Mouse (Mus musculus): Measurements from ENCODE around the gene Fabp7. TPM values are rescaled to one million over a fixed set of nuclear protein-coding genes. Genes with fewer than 3 reads are reported as not detected.

The Fabp7 gene
- 10 to 100 TPM; 69.9 to 86.0 TPM for total RNA-seq (2021)
- long read RNA-seq, experiment 1, transcript Fabp7-201 (4 exons, 804 nt): major isoform, 69 of 75 reads
- long read RNA-seq, experiment 1, partial matches to known transcripts: 5 of 75 reads
- long read RNA-seq, experiment 1, other reads (novel, unspliced or antisense): 1 of 75 reads
- long read RNA-seq, experiment 2, transcript Fabp7-201 (4 exons, 804 nt): major isoform, 63 of 69 reads
- long read RNA-seq, experiment 2, partial matches to known transcripts: 4 of 69 reads
- long read RNA-seq, experiment 2, other reads (novel, unspliced or antisense): 2 of 69 reads

DNA sequence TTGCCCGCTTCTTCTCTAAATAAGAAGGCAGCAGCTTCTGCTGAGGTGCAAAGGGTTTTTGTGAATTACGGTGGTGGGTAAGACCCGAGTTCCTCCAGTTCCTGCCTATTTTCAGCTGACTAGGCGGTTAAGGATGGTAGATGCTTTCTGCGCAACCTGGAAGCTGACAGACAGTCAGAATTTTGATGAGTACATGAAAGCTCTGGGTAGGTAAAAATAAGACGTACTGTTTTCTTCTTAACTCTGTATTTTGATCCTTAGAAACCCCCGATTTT lies at the start of gene Fabp7:
Gene Fabp7, plus strand, starts transcription at position 6 of the 275 bp plus-strand sequence.
- H3K4me3 ChIP-seq: peak within 1 kb of the TSS; percentile 44
- peak within 1 kb of the TSS; percentile 85 for H3K27ac ChIP-seq
- no peak for DNase-seq (ENCODE audit: low spot score in 2 of 2)
- no peak for TF ChIP-seq CTCF (conservative IDR thresholded peaks at IDR 0.05)

DNA sequence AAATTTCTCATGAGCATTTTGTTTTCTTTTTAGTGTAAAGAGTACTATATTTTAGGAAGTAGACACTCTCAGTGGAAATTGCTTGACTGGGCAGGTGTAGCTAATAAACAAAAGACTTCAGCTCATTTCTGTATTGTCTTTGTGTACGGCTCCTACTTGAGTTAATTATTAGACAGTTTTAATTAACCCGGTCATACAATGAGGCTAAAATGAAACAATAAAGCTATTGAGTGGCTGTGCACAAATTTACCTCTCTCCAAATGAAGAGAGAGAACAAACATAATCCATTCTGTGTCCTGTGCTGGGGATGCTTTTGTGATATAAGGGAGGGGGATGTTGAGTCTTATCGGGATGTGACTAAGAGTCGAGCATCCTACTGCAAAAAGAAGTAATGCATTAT lies 43.9 kb upstream of the Fabp7 start:
- no peak overlapping the region for H3K27ac ChIP-seq
- H3K4me3 ChIP-seq: no peak overlapping the region
- DNase-seq (ENCODE audit: low spot score in 2 of 2): no peak
- no peak for TF ChIP-seq CTCF (conservative IDR thresholded peaks at IDR 0.05)

DNA sequence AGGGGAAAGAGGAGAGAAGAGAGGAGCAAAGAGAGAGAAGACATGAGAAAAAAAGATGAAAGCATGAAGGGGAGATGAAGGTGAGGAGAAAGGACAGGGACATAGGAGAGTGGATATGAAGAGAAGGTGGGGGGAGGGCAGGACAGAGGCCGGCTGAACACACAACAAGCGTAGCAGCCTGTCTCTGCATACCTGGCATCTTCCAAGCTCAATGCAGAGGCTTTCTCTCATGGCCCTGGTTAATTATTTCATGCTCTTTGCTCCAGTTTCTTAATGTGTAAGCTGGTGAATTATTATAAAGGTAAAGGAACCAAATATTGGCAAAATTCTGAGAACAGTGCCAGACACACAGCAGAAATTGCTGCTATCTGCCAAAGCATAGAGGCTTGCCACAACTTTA lies 43.3 kb upstream of the Fabp7 start:
- Histone ChIP-seq H3K4me3 (no peak overlapping the region), H3K27ac (no peak overlapping the region)
- TF ChIP-seq CTCF (conservative IDR thresholded peaks at IDR 0.05): no peak
- DNase-seq (ENCODE audit: low spot score in 2 of 2): no peak

GRCm38 (mm10) chr10:57743045-57743444 lies 41.6 kb upstream of the Fabp7 start:
- Histone ChIP-seq H3K4me3 (no peak overlapping the region), H3K27ac (no peak overlapping the region)
- TF ChIP-seq CTCF (conservative IDR thresholded peaks at IDR 0.05): no peak
- DNase-seq (ENCODE audit: low spot score in 2 of 2): no peak

GRCm38 (mm10) chr10:57743606-57744016 lies 41.1 kb upstream of the Fabp7 start:
- peak overlapping the region; percentile 81 for H3K27ac ChIP-seq
- peak; percentile 17 to 50 for DNase-seq (ENCODE audit: low spot score in 2 of 2)
- H3K4me3 ChIP-seq: peak overlapping the region; percentile 51
- TF ChIP-seq CTCF (conservative IDR thresholded peaks at IDR 0.05): peak; percentile 81

DNA sequence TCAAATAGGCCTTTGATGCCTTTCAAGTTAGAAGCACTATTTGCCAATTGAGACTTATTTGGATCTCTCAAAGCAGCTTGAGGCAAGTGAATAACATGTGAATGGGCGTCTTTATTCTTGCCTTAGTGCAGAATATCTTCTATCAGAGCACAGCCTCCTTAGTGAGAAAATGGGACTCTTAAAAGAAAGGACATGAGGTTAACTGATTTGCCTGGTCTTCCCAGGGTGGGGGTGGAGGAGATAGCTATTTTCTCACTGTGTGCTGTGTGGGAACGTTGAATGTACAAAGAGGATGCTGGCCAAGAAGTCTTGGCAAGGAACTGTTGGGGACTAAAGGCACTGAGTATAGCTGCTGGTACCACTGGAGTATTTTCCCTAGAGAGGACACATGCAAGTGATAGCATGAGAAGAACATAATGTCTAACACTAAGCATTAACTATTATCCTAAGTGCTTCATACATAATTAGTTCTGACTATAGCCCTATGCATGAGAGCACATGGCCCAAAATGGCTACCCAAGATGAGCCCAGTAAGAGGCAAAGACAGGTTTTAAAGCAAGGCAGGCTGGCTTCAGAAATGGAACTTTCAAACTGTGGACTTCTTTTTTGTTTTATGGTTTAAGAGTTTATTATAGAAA lies 40.4 kb upstream of the Fabp7 start:
- no peak for TF ChIP-seq CTCF (conservative IDR thresholded peaks at IDR 0.05)
- Histone ChIP-seq H3K27ac (peak overlapping the region; percentile 81), H3K4me3 (no peak overlapping the region; the same call in 1 of the 2 replicates)
- DNase-seq (ENCODE audit: low spot score in 2 of 2): peak in 1 of 2 experiments; percentile 8

DNA sequence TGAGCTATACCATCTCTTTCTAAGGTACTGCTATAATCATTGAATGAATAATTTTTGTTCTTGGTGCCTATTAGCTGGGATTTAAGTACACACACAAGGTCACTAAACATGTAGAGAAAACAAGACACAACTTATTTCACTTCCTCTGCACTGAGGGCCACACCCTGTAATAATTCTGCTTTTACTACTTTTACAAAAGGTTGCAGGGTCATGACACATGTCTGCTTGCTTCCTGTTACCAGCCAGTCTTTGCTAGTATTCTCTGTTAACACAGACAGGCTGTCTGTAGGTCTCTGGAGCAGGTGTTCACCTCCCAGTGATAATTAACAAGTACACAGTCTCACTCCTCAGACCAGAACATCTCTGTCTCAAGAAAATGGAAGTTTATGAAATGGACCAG lies 39.2 kb upstream of the Fabp7 start:
- Histone ChIP-seq H3K4me3 (no peak overlapping the region), H3K27ac (no peak overlapping the region)
- no peak for DNase-seq (ENCODE audit: low spot score in 2 of 2)
- no peak for TF ChIP-seq CTCF (conservative IDR thresholded peaks at IDR 0.05)

DNA sequence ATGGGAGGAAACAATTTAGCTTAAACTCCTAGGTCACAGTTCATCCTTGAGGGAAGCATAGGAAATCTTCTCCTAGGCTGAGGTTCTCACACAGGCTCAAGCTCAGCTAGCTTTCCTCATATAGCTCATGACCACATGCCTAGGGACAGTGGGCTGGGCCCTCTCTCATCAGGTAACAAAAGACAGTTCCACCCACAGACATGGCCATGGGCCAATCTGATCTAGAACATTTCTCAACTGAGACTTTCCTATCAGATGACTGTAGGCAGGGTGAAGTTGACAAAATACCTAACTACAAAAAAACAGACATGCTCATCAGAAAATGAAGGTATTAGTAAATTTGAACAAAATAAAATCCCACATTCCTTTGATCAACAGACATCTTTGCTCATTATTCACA lies 37.6 kb upstream of the Fabp7 start:
- Histone ChIP-seq H3K4me3 (no peak overlapping the region), H3K27ac (no peak overlapping the region)
- DNase-seq (ENCODE audit: low spot score in 2 of 2): no peak
- TF ChIP-seq CTCF (conservative IDR thresholded peaks at IDR 0.05): no peak

DNA sequence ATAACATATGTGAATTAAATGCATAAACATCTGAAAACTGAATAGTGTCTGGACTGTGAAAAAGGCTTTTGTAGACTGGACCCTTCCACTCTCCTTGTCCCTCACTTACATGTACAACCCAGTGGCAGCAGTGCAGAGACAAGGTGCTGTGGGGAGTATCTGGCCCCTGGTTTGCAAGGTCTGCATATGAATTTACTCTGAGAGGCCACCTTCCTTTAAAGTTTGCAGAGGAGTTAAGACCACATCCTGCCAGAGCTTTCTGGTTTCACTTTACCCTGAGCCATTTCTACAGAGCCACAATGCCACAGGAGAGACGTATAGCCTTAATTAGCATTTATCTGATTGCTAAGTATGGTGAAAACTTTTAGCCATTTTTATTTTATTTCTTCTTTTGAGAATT lies 31.3 kb upstream of the Fabp7 start:
- DNase-seq (ENCODE audit: low spot score in 2 of 2): no peak
- TF ChIP-seq CTCF (conservative IDR thresholded peaks at IDR 0.05): no peak
- no peak overlapping the region for H3K27ac ChIP-seq
- no peak overlapping the region for H3K4me3 ChIP-seq

GRCm38 (mm10) chr10:57755201-57755736 lies 29.4 kb upstream of the Fabp7 start:
- no peak overlapping the region for H3K4me3 ChIP-seq
- no peak overlapping the region for H3K27ac ChIP-seq
- no peak for TF ChIP-seq CTCF (conservative IDR thresholded peaks at IDR 0.05)
- no peak for DNase-seq (ENCODE audit: low spot score in 2 of 2)

GRCm38 (mm10) chr10:57758999-57759398 lies 25.7 kb upstream of the Fabp7 start:
- no peak for DNase-seq (ENCODE audit: low spot score in 2 of 2)
- Histone ChIP-seq H3K4me3 (no peak overlapping the region), H3K27ac (no peak overlapping the region)
- no peak for TF ChIP-seq CTCF (conservative IDR thresholded peaks at IDR 0.05)

DNA sequence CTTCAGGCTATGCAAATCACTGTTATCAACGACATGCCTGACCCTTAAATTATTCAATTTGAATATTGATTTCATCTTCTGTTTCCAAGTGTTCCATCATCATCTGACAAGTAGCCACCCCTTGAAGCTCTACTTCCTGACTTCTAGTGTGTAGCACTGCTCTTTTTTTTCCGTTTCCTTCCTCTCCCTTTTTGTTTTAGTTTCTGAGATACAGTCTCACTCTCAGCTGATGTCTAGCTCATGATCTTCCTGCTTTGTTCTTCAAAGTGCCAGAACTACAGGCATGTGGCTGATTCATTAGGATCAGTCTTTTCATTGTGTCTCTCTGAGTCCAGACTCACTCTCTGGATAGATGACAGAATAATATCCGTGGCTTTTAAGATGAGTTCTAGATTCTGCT lies 24.0 kb upstream of the Fabp7 start:
- DNase-seq (ENCODE audit: low spot score in 2 of 2): no peak
- no peak for TF ChIP-seq CTCF (conservative IDR thresholded peaks at IDR 0.05)

DNA sequence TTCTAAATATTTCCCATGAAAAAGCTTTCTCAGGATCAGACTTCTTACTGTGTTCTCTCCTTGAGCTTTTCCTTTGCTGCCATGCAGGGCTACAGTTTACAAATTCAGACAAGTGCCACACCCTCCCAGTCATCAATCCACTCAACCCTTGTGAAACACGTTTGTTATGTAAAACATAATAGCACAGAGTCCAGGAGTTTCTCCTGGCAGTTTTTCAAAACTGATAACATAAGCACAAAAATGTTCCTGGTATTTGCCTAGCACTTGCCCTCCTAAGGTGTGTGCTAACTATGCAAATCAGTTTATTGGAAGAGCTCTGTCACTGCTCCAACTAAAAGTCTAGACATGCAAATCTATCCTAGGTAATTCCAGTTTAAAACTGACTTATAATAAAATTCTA lies 21.6 kb upstream of the Fabp7 start:
- DNase-seq (ENCODE audit: low spot score in 2 of 2): no peak
- no peak for TF ChIP-seq CTCF (conservative IDR thresholded peaks at IDR 0.05)
- Histone ChIP-seq H3K27ac (no peak overlapping the region), H3K4me3 (no peak overlapping the region)

More for the DNA sequence above, 24.0 kb upstream of the Fabp7 start:
- H3K4me3 ChIP-seq: no peak overlapping the region
- H3K27ac ChIP-seq: no peak overlapping the region

Measured in layer of hippocampus, adult 2 months (tissue).